ENCODE assay signal across 12 mouse cellular contexts in genomic region chr1:168342269-168342668, GRCm38 (mm10).
A peak's percentile ranks its signal among the peaks of the same experiment; 100 is the strongest.
DNase-seq lines count a peak whose midpoint lies in the region; ATAC-seq lines count a peak whose summit lies in the region.
"Had no signal": no experiment of that assay in that cellular context is flagged by ENCODE, and none has a peak within 500 bp of the region (broad histone marks: within the 10 kb centered on the region; RNA-seq: fewer than 3 reads in every experiment).

No protein-coding gene starts in this region.

- 0 out of 2 replicates have a peak overlapping the region, but pooled peaks have one; percentile 43 for H3K27ac ChIP-seq in embryonic facial prominence, embryonic 12.5 days
- H3K27ac ChIP-seq in forebrain, embryonic 11.5 days (ENCODE audit: low read depth, low read length) = peak overlapping the region; percentile 50; the same call in 1 of the 2 replicates
- H3K27ac ChIP-seq in hindbrain, embryonic 16.5 days (ENCODE audit: low read depth, low read length) = peak overlapping the region; percentile 71
- H3K27ac ChIP-seq in midbrain, embryonic 16.5 days (ENCODE audit: low read length) = peak overlapping the region; percentile 74
- H3K27ac ChIP-seq: heart, adult 2 months had no signal

- no peaks in the 10 kb centered on the region for H3K9me3 ChIP-seq in embryonic facial prominence, embryonic 12.5 days
- no peaks in the 10 kb centered on the region for H3K9me3 ChIP-seq in forebrain, embryonic 11.5 days (ENCODE audit: control insufficient read depth, low read length)
- no peaks in the 10 kb centered on the region for H3K9me3 ChIP-seq in hindbrain, embryonic 16.5 days (ENCODE audit: control insufficient read depth, low read length)
- no peaks in the 10 kb centered on the region for H3K9me3 ChIP-seq in midbrain, embryonic 16.5 days (replicated peaks; ENCODE audit: control insufficient read depth, low read length, poor library complexity, severe bottlenecking)

- H3K4me1 ChIP-seq in embryonic facial prominence, embryonic 12.5 days = peaks cover 54% of the 10 kb centered on the region
- H3K4me1 ChIP-seq in forebrain, embryonic 11.5 days (replicated peaks; ENCODE audit: control insufficient read depth, insufficient read depth, low read length) = peaks cover 15% of the 10 kb centered on the region; the same call in 1 of the 2 replicates
- H3K4me1 ChIP-seq in hindbrain, embryonic 16.5 days (ENCODE audit: control insufficient read depth, insufficient read depth, low read depth, low read length) = peaks cover 25% of the 10 kb centered on the region
- H3K4me1 ChIP-seq in midbrain, embryonic 16.5 days (ENCODE audit: control insufficient read depth, insufficient read depth, low read length) = peaks cover 54% of the 10 kb centered on the region

- no peak for ATAC-seq in embryonic facial prominence, embryonic 12.5 days (ENCODE audit: insufficient number of reproducible peaks, insufficient read depth, low FRiP score, low TSS enrichment)
- peak; percentile 14; the same call in 1 of the 2 replicates for ATAC-seq in forebrain, embryonic 11.5 days (replicated peaks; ENCODE audit: low FRiP score)
- 0 out of 2 replicates have a peak, but pooled peaks have one; percentile 43 for ATAC-seq in hindbrain, embryonic 16.5 days
- ATAC-seq in midbrain, embryonic 16.5 days = peak; percentile 54; the same call in 1 of the 2 replicates

- no peak overlapping the region for H3K9ac ChIP-seq in embryonic facial prominence, embryonic 12.5 days
- H3K9ac ChIP-seq in forebrain, embryonic 11.5 days (ENCODE audit: low read length) = no peak overlapping the region
- H3K9ac ChIP-seq in hindbrain, embryonic 16.5 days (ENCODE audit: low read depth, low read length) = peak overlapping the region; percentile 39; the same call in 1 of the 2 replicates
- peak overlapping the region; percentile 27; the same call in 1 of the 2 replicates for H3K9ac ChIP-seq in midbrain, embryonic 16.5 days (ENCODE audit: low read depth, low read length)

- 51% methylated on average over 6 of the region's 6 CpGs for WGBS in embryonic facial prominence, embryonic 12.5 days
- 39% methylated on average over 5 of the region's 6 CpGs for WGBS in forebrain, embryonic 11.5 days
- WGBS in hindbrain, embryonic 16.5 days = 36% methylated on average over 6 of the region's 6 CpGs
- 22% methylated on average over 5 of the region's 6 CpGs for WGBS in midbrain, embryonic 16.5 days

- no peaks in the 10 kb centered on the region for H3K27me3 ChIP-seq in embryonic facial prominence, embryonic 12.5 days
- no peaks in the 10 kb centered on the region for H3K27me3 ChIP-seq in forebrain, embryonic 11.5 days (ENCODE audit: control insufficient read depth, insufficient read depth, low read length)
- no peaks in the 10 kb centered on the region for H3K27me3 ChIP-seq in hindbrain, embryonic 16.5 days (replicated peaks; ENCODE audit: control insufficient read depth, insufficient read depth, low read length)
- H3K27me3 ChIP-seq in midbrain, embryonic 16.5 days (ENCODE audit: control insufficient read depth, insufficient read depth, low read depth, low read length) = no peaks in the 10 kb centered on the region

- H3K4me2 ChIP-seq in embryonic facial prominence, embryonic 12.5 days (replicated peaks) = no peak overlapping the region
- peak overlapping the region; percentile 28; the same call in 1 of the 2 replicates for H3K4me2 ChIP-seq in forebrain, embryonic 11.5 days (ENCODE audit: low read depth, low read length, severe bottlenecking)
- H3K4me2 ChIP-seq in hindbrain, embryonic 16.5 days (ENCODE audit: low read length) = peak overlapping the region; percentile 39
- H3K4me2 ChIP-seq in midbrain, embryonic 16.5 days (ENCODE audit: low read length) = peak overlapping the region; percentile 34

- H3K36me3 ChIP-seq in embryonic facial prominence, embryonic 12.5 days = no peaks in the 10 kb centered on the region
- no peaks in the 10 kb centered on the region for H3K36me3 ChIP-seq in forebrain, embryonic 11.5 days (ENCODE audit: control insufficient read depth, insufficient read depth, low read length)
- H3K36me3 ChIP-seq in hindbrain, embryonic 16.5 days (ENCODE audit: control insufficient read depth, insufficient read depth, low read length) = 0 out of 2 replicates have a peak, but pooled peaks cover 3% of the 10 kb centered on the region
- no peaks in the 10 kb centered on the region for H3K36me3 ChIP-seq in midbrain, embryonic 16.5 days (ENCODE audit: control insufficient read depth, insufficient read depth, low read length)

- no peak overlapping the region for H3K4me3 ChIP-seq in embryonic facial prominence, embryonic 12.5 days
- H3K4me3 ChIP-seq in forebrain, embryonic 11.5 days (ENCODE audit: low read depth, low read length) = no peak overlapping the region
- no peak overlapping the region for H3K4me3 ChIP-seq in hindbrain, embryonic 16.5 days (ENCODE audit: low read length)
- H3K4me3 ChIP-seq in midbrain, embryonic 16.5 days (ENCODE audit: low read depth, low read length) = no peak overlapping the region
- H3K4me3 ChIP-seq: heart, adult 2 months had no signal

- DNase-seq in forebrain, embryonic 11.5 days (ENCODE audit: low spot score) = no peak
- no peak for DNase-seq in lung, postnatal 25 days (ENCODE audit: low spot score)
- no peak for DNase-seq in right cerebral cortex, adult 18-20 months
- no peak for DNase-seq in layer of hippocampus, postnatal 25 days (ENCODE audit: extremely low spot score in 1 of 2, low spot score in 1 of 2)
- no peak for DNase-seq in embryo, embryonic 9.5 days (ENCODE audit: extremely low spot score)
- DNase-seq: cerebellum, adult 9-11 months; heart, adult 2 months; liver; right cerebral cortex, postnatal 14 days had no signal

Comparison
In these comparisons a context has a peak if more than half of its experiments do, and no peak if none do; other contexts are left out.
1. H3K9ac ChIP-seq: peak in hindbrain, embryonic 16.5 days (single experiment) and midbrain, embryonic 16.5 days (single experiment); none in embryonic facial prominence, embryonic 12.5 days (single experiment) and forebrain, embryonic 11.5 days (single experiment).
2. Peak in every context shown above with its lines, with median percentiles within 50 percentile points of each other: H3K27ac ChIP-seq.